Mouse (Mus musculus): Measurements from ENCODE around the gene Rbbp8nl.

The Rbbp8nl gene

GRCm38 (mm10) chr2:180233101-180233904 is 56.4 kb downstream of the Rbbp8nl start:
- no peak for DNase-seq (ENCODE audit: extremely low spot score, low read depth, low spot score)

- no peak for DNase-seq (ENCODE audit: extremely low spot score, low read depth, low spot score)
Measured at GRCm38 (mm10) chr2:180230482-180230881, 59.2 kb downstream of the Rbbp8nl start.

GRCm38 (mm10) chr2:180229129-180229528 is 60.5 kb downstream of the Rbbp8nl start:
- DNase-seq (ENCODE audit: extremely low spot score, low read depth, low spot score), result no peak

- DNase-seq (ENCODE audit: extremely low spot score, low read depth, low spot score), result no peak
Measured at GRCm38 (mm10) chr2:180228592-180228991, 61.1 kb downstream of the Rbbp8nl start.

- no peak for DNase-seq (ENCODE audit: extremely low spot score, low read depth, low spot score)
Measured at GRCm38 (mm10) chr2:180228060-180228458, 61.6 kb downstream of the Rbbp8nl start.
